Mouse (Mus musculus) natural killer cell, adult 2 months (primary cell): ENCODE data around the gene Mast4.

Source experiments
- DNase-seq, 2 experiments: peaks; one replicate each; pipeline ENCODE4 v3.0.0; 2022; ENCODE audit warnings: low spot score in 2 of 2

Gene Mast4

GRCm38 (mm10) chr13:103120669-103121131 is 213.6 kb downstream of the Mast4 start:
- no peak for DNase-seq

- DNase-seq: no peak
Measured at GRCm38 (mm10) chr13:103119728-103120127, 214.6 kb downstream of the Mast4 start.

GRCm38 (mm10) chr13:103115116-103115515 is 219.2 kb downstream of the Mast4 start:
- no peak for DNase-seq

- no peak for DNase-seq
Measured at GRCm38 (mm10) chr13:103114274-103114673, 220.0 kb downstream of the Mast4 start.

GRCm38 (mm10) chr13:103109872-103110271 is 224.4 kb downstream of the Mast4 start:
- peak; percentile 12 to 37 for DNase-seq

GRCm38 (mm10) chr13:103107362-103107761 is 226.9 kb downstream of the Mast4 start:
- DNase-seq: no peak

GRCm38 (mm10) chr13:103102598-103102997 is 231.7 kb downstream of the Mast4 start:
- no peak for DNase-seq

GRCm38 (mm10) chr13:103096346-103097150 is 237.7 kb downstream of the Mast4 start:
- DNase-seq: peak in 1 of 2 experiments; percentile 28

GRCm38 (mm10) chr13:103095491-103095890 is 238.8 kb downstream of the Mast4 start:
- DNase-seq: no peak

- DNase-seq: no peak
Measured at GRCm38 (mm10) chr13:103094595-103094994, 239.7 kb downstream of the Mast4 start.

GRCm38 (mm10) chr13:103093713-103094112 is 240.6 kb downstream of the Mast4 start:
- no peak for DNase-seq

GRCm38 (mm10) chr13:103085540-103086121 is 248.7 kb downstream of the Mast4 start:
- no peak for DNase-seq

GRCm38 (mm10) chr13:103082891-103083290 is 251.4 kb downstream of the Mast4 start:
- DNase-seq: no peak

- no peak for DNase-seq
Measured at GRCm38 (mm10) chr13:103079806-103080205, 254.5 kb downstream of the Mast4 start.

GRCm38 (mm10) chr13:103078815-103079214 is 255.5 kb downstream of the Mast4 start:
- no peak for DNase-seq

GRCm38 (mm10) chr13:103073461-103073860 is 260.8 kb downstream of the Mast4 start:
- DNase-seq: no peak

- DNase-seq: no peak
Measured at GRCm38 (mm10) chr13:103071783-103072182, 262.5 kb downstream of the Mast4 start.

- no peak for DNase-seq
Measured at GRCm38 (mm10) chr13:103067581-103068166, 266.6 kb downstream of the Mast4 start.

GRCm38 (mm10) chr13:103065437-103065836 is 268.9 kb downstream of the Mast4 start:
- peak in 1 of 2 experiments; percentile 2 for DNase-seq

GRCm38 (mm10) chr13:103061680-103062079 is 272.6 kb downstream of the Mast4 start:
- DNase-seq: no peak

GRCm38 (mm10) chr13:103059995-103060652 is 274.2 kb downstream of the Mast4 start:
- DNase-seq: no peak

GRCm38 (mm10) chr13:103056451-103056850 is 277.8 kb downstream of the Mast4 start:
- DNase-seq: no peak
